Mouse (Mus musculus): ENCODE results near the gene 4930583I09Rik.

4930583I09Rik gene

GRCm38 (mm10) chr17:64802168-64802955 is 33.5 kb downstream of the 4930583I09Rik start:
- DNase-seq (ENCODE audit: low read depth) = no peak

- no peak for DNase-seq (ENCODE audit: low read depth)
Measured at GRCm38 (mm10) chr17:64792623-64793022, 43.2 kb downstream of the 4930583I09Rik start.

DNA sequence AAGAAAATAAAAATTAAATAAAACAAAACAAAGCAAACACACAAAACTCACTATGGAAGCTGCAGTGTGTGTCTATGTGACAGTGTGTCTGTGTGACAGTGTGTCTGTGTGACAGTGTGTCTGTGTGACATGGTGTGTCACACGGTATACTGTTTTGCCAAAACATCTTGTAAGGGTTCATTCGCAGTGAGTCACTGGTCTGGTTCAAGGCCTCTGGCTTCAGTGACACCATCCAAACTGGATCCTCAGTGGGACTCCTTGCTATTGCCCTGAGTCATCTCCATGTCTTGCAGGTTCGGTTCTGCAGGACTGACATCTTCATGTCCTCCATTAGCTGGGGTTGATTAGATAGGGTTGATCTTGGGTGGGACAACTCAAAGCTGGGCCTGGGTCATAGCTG is 43.8 kb downstream of the 4930583I09Rik start:
- no peak for DNase-seq (ENCODE audit: low read depth)

DNA sequence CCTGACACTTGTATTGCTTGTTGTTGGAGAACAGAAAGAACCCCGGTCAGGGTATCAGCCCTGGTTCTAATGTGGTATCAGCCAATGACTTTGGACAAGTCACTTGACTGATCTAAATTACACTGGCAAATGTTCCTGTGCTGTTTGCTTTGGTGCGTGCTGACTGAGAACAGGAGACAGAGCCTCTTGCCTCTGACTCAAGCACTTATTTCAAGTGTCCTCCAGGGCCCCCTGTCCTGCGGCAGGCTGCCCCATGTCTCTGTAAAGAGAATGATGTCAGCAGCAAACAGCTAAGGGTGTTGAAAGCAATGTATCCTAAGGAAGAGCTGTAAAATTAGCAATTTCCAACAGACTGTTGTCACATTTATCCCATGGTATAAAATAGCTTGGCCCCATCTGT is 46.7 kb downstream of the 4930583I09Rik start:
- no peak for DNase-seq (ENCODE audit: low read depth)

DNA sequence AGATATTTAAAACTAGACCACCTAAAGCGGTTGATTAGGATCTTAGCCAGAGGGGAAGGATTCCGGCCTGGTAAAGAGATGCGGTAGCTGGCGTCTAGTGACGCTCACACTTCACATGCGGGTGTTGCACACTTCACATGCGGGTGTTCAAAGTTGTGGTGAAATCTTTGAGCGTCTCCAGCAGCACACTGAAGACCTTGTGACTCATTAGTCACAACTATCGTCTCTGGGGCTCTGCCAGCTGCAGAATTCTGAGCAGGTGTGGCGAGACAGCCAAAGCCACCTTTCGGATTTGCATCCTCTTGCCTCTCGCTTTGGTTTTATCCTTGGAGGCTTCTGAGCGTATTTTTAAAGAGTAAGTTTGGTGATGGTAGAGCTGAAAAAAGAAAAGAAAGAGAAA is 47.6 kb downstream of the 4930583I09Rik start:
- DNase-seq (ENCODE audit: low read depth) = no peak

GRCm38 (mm10) chr17:64785961-64786360 is 49.9 kb downstream of the 4930583I09Rik start:
- no peak for DNase-seq (ENCODE audit: low read depth)

Data from NIH3T3 (cell line).